Mouse (Mus musculus) cerebellum, adult 2 months (tissue): ENCODE data around the gene Nfe2l1.

Source experiments
- CTCF ChIP-seq: fragments of 200-500 bp; IDR thresholded peaks from 2 replicates; pipeline ENCODE4 v1.5.1; 2011; ENCODE audit warnings: low read depth, mild to moderate bottlenecking, control low read depth, low read length, moderate library complexity, borderline replicate concordance; ENCODE audit not compliant: insufficient read depth
- POLR2A ChIP-seq: fragments of 200-500 bp; IDR thresholded peaks from 2 replicates; pipeline ENCODE4 v1.6.1; 2011; ENCODE audit warnings: low read length, control low read depth, borderline replicate concordance; ENCODE audit not compliant: insufficient read depth

DNA sequence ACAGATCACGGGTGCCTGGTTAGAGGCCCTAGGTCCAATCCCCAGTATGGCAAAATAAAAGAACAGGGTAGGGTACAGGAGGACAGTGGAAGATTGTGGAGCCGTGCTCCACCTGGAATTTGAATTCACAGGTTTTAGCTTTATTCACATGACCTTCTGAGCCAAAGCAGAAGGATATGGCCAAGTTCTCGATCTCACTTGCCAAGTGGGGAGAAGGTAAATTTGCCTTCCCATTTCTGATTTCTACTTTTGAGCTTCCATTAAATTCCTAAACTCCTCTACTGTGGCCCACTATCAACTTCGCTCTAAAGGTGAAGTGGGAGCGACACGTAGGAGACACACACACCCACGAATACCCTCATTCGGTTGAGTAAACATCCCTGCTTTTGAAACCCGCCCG is 887 bp downstream of the Nfe2l1 start:
- TF ChIP-seq CTCF (no peak), POLR2A (no peak)
